Mouse (Mus musculus): ENCODE results near the gene Plxna2. TPM values are rescaled to one million over a fixed set of nuclear protein-coding genes. Genes with fewer than 3 reads are reported as not detected.

Gene Plxna2
- polyA plus RNA-seq, 1 experiment = 8.9 TPM

DNA sequence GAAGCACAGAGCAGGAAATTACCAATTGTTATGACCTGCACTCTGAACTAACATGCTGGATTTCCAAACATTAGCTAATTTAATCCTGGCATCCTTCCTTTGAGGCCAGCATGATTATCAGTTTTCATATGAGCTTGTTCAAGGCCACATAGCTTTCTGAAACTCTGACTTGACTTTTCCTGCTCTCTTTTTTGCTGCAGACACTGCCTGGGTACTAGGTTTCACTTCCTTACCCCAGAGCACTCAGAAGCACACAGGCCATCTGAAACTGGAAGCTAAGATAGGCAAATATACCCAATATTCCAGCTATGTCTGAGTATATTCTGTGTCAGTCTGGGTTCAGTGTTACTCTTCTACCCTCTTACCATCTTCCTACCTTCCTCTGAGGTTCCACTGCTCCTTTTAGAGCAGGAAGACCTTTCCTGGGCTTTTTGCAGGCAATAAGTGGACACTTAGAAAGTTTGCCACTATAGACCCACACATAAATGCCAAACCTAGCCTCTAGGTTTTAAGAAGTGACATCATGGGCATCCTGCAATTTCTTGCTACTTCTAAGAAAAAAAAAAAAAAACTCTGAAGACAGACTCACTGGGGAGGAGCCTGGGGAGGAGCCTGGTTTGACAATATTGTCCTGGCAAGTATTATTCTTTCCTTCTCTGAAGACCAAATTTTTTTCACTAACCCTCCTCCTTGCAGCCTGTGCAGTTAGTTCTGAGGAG lies 157.8 kb downstream of the Plxna2 start:
- Histone ChIP-seq H3K27ac (ENCODE audit: insufficient read depth, low read depth, low read length) (no peak overlapping the region), H3K27me3 (ENCODE audit: control insufficient read depth, insufficient read depth, low read length) (no peaks in the 10 kb centered on the region), H3K4me3 (ENCODE audit: low read depth, low read length) (no peak overlapping the region), H3K36me3 (ENCODE audit: control insufficient read depth, insufficient read depth, low read length) (peaks cover 6% of the 10 kb centered on the region; the same call in 1 of the 2 replicates), H3K4me1 (ENCODE audit: control insufficient read depth, insufficient read depth, insufficient read length, low read length) (no peaks in the 10 kb centered on the region)
- TF ChIP-seq POLR2A (IDR thresholded peaks at IDR 0.05; ENCODE audit: low read depth, low read length) = no peak
- no peak for TF ChIP-seq CTCF (IDR thresholded peaks at IDR 0.05; ENCODE audit: extremely low read depth, insufficient read length, insufficient replicate concordance, low read depth, low read length)

DNA sequence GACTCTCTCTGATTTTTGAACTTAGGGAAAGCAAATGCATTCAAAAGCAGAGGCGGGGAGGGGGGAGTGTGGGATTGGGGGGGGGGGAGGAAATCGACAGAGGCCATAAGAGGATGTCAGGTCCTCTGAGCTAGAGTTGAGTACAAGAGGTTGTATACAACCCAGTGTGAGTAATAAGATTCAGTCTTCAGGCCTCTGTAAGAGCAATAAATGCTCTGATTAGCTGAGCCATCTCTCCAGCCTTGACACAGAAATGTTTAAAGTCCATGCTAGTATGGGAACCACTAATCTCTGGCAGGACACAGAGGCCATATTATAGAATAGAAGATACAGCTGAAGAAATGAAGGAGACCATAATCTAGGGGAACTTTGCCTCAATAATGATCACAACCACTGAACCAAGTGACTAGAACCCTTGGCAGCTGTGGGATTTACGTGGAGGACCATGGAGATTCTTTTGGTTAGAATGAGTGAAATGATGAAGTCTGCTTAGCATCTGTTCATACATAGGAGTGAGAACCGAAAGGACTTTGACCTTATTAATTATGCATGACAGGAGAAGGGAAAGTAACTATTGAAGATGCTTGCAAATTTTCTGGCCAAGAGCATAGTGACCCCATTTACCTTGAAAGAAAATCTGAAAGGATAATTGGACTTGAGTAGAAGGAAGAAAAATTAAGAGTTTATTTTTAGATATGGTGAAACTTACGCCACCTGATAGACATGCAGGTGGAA lies 158.7 kb downstream of the Plxna2 start:
- no peak for TF ChIP-seq CTCF (IDR thresholded peaks at IDR 0.05; ENCODE audit: extremely low read depth, insufficient read length, insufficient replicate concordance, low read depth, low read length)
- TF ChIP-seq POLR2A (IDR thresholded peaks at IDR 0.05; ENCODE audit: low read depth, low read length) = no peak
- Histone ChIP-seq H3K27ac (ENCODE audit: insufficient read depth, low read depth, low read length) (no peak overlapping the region), H3K4me1 (ENCODE audit: control insufficient read depth, insufficient read depth, insufficient read length, low read length) (no peaks in the 10 kb centered on the region), H3K27me3 (ENCODE audit: control insufficient read depth, insufficient read depth, low read length) (no peaks in the 10 kb centered on the region), H3K4me3 (ENCODE audit: low read depth, low read length) (no peak overlapping the region), H3K36me3 (ENCODE audit: control insufficient read depth, insufficient read depth, low read length) (peaks cover 7% of the 10 kb centered on the region)
- 81% methylated on average over 5 of the region's 5 CpGs for WGBS

DNA sequence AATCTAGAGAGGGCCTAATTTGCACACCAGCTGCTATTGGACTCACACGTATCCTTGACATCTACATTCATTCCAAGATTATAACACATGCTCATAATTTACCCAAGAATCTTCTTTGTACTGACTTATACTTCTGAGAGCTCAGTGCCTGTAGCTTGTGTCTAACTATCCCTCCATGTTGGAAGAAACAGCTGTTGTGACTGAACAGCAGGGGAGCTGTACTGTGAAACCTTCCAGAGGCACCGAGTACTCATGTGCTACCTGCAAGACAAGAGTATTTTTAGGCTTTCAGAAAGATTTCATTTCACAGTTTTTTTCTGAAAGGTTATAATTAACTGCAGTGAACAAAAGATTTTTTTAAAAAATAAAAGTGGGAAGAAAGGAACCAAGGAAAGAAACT lies 159.6 kb downstream of the Plxna2 start:
- H3K4me1 ChIP-seq (ENCODE audit: control insufficient read depth, insufficient read depth, insufficient read length, low read length) = no peaks in the 10 kb centered on the region
- H3K27me3 ChIP-seq (ENCODE audit: control insufficient read depth, insufficient read depth, low read length) = no peaks in the 10 kb centered on the region
- peaks cover 10% of the 10 kb centered on the region for H3K36me3 ChIP-seq (ENCODE audit: control insufficient read depth, insufficient read depth, low read length)
- TF ChIP-seq POLR2A (IDR thresholded peaks at IDR 0.05; ENCODE audit: low read depth, low read length) (no peak), CTCF (IDR thresholded peaks at IDR 0.05; ENCODE audit: extremely low read depth, insufficient read length, insufficient replicate concordance, low read depth, low read length) (no peak)
- WGBS = 89% methylated on average over 2 of the region's 2 CpGs
- no peak overlapping the region for H3K27ac ChIP-seq (ENCODE audit: insufficient read depth, low read depth, low read length)
- no peak overlapping the region for H3K4me3 ChIP-seq (ENCODE audit: low read depth, low read length)

DNA sequence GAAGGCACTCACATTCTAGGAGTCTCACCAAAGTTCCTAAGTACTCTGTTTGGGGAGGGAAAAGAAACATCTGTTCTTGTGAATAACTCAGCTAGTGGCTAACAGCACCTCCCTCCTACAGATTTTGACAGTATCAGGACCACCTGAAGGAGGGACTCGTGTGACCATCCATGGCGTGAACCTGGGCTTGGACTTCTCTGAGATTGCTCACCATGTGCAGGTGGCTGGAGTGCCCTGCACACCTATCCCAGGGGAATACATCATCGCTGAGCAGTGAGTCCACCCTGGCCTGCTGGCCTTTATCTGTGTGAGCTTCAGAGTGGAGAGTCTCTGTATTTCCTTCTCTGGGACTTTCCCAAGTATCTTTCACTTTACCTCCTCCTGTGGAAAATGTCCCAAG lies 162.4 kb downstream of the Plxna2 start:
- Histone ChIP-seq H3K36me3 (ENCODE audit: control insufficient read depth, insufficient read depth, low read length) (peaks cover 14% of the 10 kb centered on the region), H3K27me3 (ENCODE audit: control insufficient read depth, insufficient read depth, low read length) (no peaks in the 10 kb centered on the region), H3K4me3 (ENCODE audit: low read depth, low read length) (no peak overlapping the region), H3K27ac (ENCODE audit: insufficient read depth, low read depth, low read length) (no peak overlapping the region), H3K4me1 (ENCODE audit: control insufficient read depth, insufficient read depth, insufficient read length, low read length) (no peaks in the 10 kb centered on the region)
- TF ChIP-seq POLR2A (IDR thresholded peaks at IDR 0.05; ENCODE audit: low read depth, low read length) (no peak), CTCF (IDR thresholded peaks at IDR 0.05; ENCODE audit: extremely low read depth, insufficient read length, insufficient replicate concordance, low read depth, low read length) (no peak)
- WGBS = 99% methylated on average over 3 of the region's 3 CpGs

DNA sequence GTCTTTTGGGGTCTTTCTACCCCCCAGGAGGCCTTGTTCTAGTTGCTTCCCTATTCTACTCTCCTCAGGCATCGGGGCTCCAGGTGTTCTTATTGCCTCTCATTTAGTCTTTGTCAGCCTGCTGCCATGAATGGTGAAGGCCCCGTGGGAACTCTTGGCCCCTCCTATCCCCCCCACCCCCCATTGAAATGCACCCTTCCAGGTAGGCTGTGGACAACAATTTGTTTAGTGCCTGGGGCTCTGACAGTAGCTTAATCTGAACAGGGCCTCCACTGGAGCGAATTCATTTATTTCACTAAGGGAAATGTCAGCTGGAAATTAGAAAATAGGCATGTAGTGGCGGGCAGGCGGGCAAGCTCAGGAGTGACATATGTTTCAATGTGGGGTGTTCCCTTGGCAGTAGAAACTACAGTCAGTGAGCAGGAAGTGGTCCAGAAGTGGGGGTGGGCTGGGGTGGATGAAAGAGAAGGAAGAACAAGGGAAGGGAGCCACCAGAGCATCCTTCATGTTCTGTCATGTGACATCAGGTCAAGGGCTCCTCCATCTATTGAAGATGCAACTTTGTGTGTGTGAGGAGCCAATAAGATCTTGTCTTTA lies 162.9 kb downstream of the Plxna2 start:
- Histone ChIP-seq H3K27ac (ENCODE audit: insufficient read depth, low read depth, low read length) (no peak overlapping the region), H3K4me1 (ENCODE audit: control insufficient read depth, insufficient read depth, insufficient read length, low read length) (no peaks in the 10 kb centered on the region), H3K27me3 (ENCODE audit: control insufficient read depth, insufficient read depth, low read length) (no peaks in the 10 kb centered on the region), H3K36me3 (ENCODE audit: control insufficient read depth, insufficient read depth, low read length) (peaks cover 15% of the 10 kb centered on the region), H3K4me3 (ENCODE audit: low read depth, low read length) (no peak overlapping the region)
- no peak for TF ChIP-seq CTCF (IDR thresholded peaks at IDR 0.05; ENCODE audit: extremely low read depth, insufficient read length, insufficient replicate concordance, low read depth, low read length)
- no peak for TF ChIP-seq POLR2A (IDR thresholded peaks at IDR 0.05; ENCODE audit: low read depth, low read length)
- WGBS = 86% methylated on average over 5 of the region's 5 CpGs

DNA sequence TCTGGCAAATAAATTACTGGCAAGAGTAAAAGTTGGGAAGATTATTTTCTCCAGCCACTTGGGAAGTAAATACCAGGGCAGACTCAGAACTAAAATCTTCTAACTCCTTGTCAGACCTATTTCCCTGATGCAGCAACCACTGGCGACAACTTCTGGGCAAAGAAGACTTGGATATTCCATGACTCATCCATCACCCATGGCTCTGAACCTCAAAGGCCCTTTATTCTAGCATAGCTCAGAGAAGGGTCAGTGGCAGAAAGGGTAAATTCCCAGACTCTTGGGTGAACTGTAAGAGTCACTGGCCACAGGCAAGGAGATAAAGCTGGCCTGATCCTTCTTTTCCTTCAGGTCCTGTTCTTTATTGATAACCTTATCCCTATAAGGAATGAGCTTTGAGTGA lies 163.5 kb downstream of the Plxna2 start:
- 83% methylated on average over 1 of the region's 1 CpGs for WGBS
- H3K27me3 ChIP-seq (ENCODE audit: control insufficient read depth, insufficient read depth, low read length) = no peaks in the 10 kb centered on the region

DNA sequence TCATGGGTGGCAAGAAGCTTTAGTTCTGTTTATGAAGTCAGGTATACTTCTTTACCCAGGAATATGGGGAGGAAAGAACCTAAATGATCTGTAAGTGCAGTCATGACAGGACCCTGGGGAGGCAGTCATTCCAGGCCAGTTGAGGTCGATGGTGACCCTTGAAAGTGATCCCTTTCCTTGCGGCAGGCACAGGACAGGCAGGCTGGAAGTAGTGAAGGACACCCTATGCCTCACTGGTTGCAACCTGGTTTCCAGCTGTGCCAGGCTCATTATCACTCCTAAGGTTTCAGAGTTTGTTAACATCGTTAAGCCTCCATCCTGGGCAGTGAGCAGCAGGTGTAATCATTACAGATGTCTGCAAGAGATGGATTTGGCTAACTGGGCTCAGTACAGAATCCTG lies 164.3 kb downstream of the Plxna2 start:
- Histone ChIP-seq H3K4me1 (ENCODE audit: control insufficient read depth, insufficient read depth, insufficient read length, low read length) (no peaks in the 10 kb centered on the region), H3K4me3 (ENCODE audit: low read depth, low read length) (no peak overlapping the region), H3K27ac (ENCODE audit: insufficient read depth, low read depth, low read length) (no peak overlapping the region), H3K27me3 (ENCODE audit: control insufficient read depth, insufficient read depth, low read length) (no peaks in the 10 kb centered on the region), H3K36me3 (ENCODE audit: control insufficient read depth, insufficient read depth, low read length) (peaks cover 19% of the 10 kb centered on the region)
- no peak for TF ChIP-seq POLR2A (IDR thresholded peaks at IDR 0.05; ENCODE audit: low read depth, low read length)
- no peak for TF ChIP-seq CTCF (IDR thresholded peaks at IDR 0.05; ENCODE audit: extremely low read depth, insufficient read length, insufficient replicate concordance, low read depth, low read length)
- 67% methylated on average over 3 of the region's 3 CpGs for WGBS

More for the DNA sequence above, 163.5 kb downstream of the Plxna2 start:
- H3K36me3 ChIP-seq (ENCODE audit: control insufficient read depth, insufficient read depth, low read length) = peaks cover 18% of the 10 kb centered on the region
- no peaks in the 10 kb centered on the region for H3K4me1 ChIP-seq (ENCODE audit: control insufficient read depth, insufficient read depth, insufficient read length, low read length)
- no peak overlapping the region for H3K27ac ChIP-seq (ENCODE audit: insufficient read depth, low read depth, low read length)
- H3K4me3 ChIP-seq (ENCODE audit: low read depth, low read length) = no peak overlapping the region
- TF ChIP-seq CTCF (IDR thresholded peaks at IDR 0.05; ENCODE audit: extremely low read depth, insufficient read length, insufficient replicate concordance, low read depth, low read length) = no peak
- no peak for TF ChIP-seq POLR2A (IDR thresholded peaks at IDR 0.05; ENCODE audit: low read depth, low read length)

Data from small intestine, adult 2 months (tissue).